Mouse (Mus musculus) c-Kit-positive CD71-positive TER-119-positive erythroid progenitor cells, embryonic 14.5 days (primary cell): ENCODE measurements around the gene Tenm4.

Experiments
- DNase-seq: peaks from one replicate; pipeline ENCODE4 v3.0.0-alpha.2; 2013; ENCODE audit warnings: low spot score

Tenm4 gene

DNA sequence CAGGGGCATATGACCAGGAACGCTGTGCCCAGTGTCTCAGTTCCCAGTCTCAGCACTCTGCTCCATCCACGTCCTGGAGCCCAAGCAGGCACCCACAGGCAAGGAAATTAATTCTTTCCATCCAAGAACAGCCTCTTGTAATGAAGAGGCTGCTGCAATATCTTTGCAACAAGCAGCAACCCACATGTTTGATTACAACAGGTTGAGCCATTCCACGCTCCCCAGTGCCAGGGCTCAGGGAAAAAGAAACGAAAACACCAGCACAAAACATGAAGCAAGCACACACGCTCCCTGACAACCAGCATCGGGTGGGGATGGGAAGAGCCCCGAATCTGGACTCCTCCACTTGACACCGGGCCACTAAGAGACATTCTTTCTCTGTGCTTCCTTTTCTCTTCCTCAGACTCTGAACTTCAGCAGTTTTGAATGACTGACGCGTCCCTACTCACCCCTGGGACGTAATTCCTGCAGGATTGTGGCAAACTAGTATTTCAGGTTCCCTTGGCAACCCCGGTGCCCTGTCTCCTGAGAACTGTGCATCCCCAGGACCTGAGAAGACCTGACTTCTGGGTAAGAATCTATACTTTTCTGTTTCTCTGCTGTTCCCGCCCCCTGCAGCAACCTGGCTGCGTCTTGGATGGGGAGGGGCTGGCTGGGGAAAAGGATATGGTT is at the start of gene Tenm4:
Gene Tenm4, plus strand, starts transcription at position 323 of the 672 bp plus-strand sequence.
- no peak for DNase-seq

DNA sequence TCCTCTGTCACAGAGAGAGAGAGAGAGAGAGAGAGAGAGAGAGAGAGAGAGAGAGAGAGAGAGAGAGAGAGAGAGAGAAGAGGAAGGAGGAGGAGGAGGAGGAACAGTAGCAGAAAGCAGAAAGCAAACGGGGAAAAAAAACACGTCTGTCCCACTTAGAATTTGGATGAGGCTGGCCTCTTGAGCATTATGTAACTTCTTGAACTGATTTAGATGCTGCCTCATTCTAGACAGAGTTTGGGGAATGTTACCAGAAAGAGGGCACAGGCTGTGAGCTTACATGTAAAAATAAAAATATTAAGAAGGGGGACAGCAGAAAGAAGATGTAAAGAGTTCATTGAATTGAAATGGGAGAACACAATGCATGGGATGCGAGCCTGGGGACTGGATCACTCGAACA is 40.3 kb upstream of the Tenm4 start:
- DNase-seq: no peak

DNA sequence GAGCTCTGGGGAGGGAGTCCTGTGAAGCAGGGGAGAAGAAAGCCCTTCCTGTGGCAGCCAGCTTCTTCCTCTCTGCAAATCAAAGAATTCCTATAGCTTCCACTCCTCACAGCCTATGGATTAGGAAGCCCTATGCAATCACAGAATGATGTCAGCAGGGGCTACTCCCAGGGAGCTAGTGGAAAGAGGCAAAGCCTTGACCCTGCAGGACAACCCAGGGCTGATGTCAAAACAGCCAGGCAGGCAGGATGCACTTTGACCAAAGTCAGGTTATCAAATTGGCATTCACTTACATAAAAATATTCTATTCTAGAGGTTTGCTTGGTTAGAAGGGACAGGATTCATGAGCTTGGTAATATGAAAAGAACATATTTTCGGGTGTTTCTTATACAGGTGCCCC is 39.9 kb upstream of the Tenm4 start:
- DNase-seq: no peak

DNA sequence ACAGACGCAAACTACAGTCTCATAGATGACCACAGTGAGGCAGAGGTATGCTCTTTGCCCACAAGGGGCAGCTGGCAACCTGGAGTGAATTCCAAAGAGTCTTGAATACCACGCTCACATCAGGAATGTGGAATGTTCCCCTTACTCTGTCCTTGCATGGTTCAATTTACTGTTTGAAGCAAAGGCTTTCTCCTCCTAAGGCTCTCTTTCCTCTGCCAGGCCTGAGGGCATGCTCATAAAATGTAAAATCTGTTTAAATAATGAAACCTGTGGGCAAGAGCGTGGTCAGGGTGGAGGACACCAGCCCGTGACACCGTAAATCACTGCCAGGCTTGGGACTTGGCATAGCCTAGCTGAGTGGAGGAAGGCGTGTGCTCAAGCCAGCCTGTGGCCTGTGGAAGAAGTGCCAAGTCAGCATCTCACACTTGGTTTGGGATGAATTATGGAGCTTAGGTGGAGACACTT is 34.5 kb upstream of the Tenm4 start:
- no peak for DNase-seq

DNA sequence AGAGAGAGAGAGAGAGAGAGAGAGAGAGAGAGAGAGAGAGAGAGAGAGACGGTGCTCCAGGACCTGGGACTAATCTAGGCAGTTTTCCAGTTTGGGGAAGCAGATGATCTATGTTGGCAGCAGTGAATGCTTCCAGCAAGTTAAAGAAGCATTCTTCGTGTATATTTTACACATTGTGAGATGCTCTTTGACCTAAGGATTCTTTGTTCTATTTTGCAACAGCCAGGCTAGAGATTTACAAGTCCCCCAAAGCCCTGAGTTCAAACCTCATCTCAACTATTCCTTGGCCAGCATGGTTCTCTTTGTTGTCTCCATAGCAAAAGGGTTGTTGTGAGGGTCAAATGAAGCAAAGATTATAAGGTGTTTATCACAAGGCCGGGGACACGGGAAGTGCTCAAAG is 29.2 kb upstream of the Tenm4 start:
- no peak for DNase-seq

DNA sequence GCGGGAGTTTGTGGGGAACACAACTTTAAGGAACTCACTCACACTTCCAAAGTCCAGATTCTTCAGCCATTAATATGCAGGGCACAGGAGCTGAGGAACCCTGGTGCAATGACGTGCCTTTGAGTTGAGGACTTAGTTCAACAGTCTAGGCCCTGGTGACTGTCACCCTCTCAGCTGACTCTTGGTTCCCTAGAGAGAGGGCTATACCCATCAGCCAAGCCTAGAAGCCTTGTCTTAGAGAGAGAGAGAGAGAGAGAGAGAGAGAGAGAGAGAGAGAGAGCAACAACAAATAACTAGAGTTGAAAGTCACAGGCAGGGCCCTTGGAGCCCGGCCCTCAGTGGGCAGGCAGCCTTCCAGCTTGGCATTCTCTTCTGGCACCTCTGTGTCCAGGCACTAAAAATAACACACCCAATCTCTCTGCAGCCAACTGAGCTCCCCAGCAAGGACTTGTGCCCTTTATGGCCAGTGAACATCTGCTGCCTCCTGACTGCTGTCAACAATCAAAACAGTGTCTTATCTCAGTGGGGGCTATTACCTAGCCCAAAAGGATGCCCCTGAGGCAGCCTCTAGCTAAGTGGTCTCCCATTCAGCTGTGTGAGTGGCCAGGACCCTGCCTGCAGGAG is 28.0 kb upstream of the Tenm4 start:
- DNase-seq: no peak

DNA sequence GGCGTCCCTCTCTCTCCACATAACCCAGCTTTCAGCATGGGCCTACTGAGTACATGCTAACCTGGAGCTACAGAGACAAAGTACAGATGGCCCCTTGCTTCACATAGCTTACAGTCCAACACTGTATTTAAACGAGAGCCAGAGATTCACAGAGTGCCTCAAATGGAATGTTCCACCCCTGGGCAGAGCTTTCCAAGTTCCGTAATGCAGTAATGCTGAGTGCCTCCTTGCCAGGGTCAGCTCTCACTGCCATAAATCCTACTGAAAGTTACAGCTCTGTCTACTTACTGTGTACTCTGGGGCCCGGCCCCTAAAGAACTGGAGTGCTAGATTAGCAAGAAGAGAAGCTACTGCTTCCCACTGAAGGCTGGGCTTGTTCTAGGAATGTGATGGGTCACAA is 23.6 kb upstream of the Tenm4 start:
- DNase-seq: no peak

DNA sequence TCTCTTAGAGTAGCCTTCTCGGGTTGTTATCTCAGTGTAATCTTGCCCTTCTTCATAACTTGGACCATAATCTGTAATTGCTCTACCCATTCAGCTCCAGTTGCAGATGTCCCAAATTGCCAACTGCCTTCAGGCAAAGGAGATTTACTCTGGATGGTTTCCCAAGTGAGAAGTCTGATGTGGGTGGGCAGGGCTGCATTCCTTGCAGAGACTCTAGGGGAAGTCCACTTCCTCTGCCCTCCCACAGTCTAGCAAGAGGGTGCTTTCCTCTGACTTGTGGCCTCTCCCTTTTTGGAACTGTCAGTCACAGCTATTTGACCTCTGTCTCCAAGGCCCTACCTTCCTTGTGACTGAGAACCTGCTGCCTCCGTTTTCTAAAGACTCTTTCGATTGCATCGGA is 22.9 kb upstream of the Tenm4 start:
- DNase-seq: no peak

DNA sequence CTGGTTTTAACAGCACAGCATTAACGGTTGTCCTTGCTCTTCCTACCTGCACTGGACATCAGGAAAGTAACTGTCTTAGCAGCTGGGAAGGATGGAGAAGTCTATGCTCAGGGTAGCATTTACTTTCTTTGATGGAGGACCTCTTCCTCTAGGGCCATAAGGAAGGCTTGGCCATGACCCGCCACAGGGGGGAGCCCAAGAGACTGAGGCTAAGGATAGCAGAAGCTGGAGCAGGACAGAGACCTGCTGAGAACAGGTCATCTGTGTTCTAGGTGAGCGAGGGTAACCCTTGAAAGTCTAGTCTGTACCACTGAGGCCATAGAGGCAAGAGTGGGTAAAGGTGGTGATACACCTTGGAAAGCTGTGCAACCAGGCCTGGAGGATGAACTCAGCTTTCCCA is 19.8 kb upstream of the Tenm4 start:
- peak; percentile 3 for DNase-seq

DNA sequence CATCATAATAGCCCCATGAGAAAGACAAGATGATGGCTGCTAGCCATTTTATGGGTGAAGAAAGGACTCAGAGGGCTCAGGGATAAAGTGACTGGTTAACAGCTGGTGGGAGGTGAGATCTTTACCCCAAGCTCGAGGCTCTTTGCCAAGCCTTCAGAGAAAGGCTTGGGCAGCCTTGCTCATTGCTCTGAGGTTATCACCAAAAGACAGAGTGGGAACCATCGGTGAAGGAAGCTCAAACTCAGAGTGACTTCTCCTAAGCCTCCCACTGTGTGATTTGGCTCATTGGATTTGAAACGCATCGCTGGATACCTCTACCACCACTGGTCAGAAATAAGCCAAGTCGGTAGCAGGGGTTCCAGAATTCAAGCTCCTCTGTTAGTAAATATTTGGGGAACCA is 19.1 kb upstream of the Tenm4 start:
- no peak for DNase-seq

DNA sequence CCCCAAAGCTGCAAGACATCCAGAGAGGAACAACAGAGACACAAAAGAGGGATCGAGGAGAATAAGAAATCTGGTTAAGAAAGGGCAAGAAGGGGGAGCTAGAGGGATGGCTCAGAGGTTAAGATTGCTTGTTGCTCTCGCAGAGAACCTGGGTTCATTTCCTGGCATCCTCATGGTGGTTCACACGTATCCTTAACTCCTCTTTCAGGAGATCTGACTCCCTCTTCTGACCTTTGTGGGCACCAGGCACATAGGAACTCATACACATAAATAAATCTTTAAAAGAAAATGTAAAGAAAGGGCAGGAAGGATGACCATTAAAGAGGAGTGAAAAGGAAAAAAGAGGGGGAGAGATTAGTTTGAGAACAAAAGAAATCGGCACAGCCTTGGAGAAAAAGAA is 18.6 kb upstream of the Tenm4 start:
- no peak for DNase-seq

DNA sequence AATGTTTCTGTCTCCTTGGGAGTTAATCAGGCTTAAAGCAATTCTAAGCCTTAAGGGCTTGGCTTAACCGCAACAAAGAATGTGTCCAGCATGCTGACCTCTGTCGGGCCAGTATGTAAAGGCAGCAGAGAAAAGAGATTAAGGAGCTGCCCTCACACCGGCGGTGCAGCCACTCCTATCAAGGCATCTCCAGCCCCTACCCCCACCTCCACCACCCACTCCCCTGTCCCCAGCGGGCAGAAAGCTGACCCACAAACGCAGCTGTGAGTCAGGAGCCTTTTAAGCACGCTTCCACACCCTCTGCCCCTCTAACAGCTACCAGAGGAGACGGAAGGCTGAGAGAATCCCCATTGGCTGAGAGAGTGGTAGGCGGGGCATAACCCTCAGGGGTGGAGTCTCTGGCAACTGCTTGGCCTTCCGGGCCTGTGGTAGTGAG is 18.1 kb upstream of the Tenm4 start:
- no peak for DNase-seq

DNA sequence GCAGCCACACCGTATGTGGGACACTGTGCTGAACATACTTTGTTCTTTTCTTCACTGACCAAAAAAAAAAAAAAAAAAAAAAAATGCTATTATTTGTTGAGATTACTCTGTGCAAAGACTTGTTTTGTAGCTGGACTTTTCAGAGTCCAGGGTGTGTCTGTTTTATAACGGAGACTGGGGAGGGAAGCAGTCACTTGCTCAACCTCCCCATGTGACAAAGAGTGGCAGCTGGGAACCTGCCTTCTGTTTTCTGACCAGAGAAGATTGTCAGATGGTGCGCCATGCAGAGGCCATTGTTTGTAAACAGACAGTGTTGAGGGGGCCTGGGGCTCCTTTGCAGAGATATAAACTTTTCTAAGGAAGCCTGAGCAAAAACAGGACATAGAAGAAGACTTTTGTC is 17.0 kb upstream of the Tenm4 start:
- DNase-seq: no peak

DNA sequence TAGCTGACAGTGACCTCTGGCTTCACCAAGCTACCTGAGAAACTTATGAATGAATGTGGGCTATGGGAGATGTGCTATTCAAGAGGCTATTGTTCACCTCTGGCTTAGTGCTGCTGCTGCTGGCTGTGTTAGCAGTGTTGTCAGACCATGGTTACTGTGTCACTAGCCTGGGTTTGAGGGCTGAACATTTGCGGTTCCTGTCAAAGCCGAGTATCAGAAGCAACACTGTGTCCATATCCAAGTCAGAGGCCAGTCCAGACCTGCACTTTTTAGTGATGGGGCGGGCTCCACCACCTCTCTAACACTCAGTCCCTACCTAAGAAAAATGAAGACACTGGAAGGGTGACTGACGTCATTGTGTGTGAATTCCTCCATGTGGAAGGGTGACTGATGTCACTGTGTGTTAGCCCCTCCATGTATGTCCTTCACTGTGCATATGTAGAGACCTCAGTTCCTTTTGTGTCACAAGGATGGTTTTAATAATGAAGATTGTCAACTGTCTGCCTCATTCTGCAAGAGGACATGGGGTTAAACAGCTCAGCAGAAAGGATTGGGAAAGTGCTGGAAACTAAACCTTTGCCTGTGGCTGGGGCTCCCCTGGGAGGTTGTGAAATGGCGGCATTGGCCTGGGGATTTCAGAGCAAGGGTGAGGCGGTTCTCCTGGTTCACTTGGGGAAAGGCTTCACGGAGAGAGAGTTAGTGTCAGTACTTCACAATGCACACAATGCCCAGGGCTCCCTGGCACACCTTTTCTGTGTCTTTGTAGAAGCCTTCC is 14.4 kb upstream of the Tenm4 start:
- DNase-seq: no peak

DNA sequence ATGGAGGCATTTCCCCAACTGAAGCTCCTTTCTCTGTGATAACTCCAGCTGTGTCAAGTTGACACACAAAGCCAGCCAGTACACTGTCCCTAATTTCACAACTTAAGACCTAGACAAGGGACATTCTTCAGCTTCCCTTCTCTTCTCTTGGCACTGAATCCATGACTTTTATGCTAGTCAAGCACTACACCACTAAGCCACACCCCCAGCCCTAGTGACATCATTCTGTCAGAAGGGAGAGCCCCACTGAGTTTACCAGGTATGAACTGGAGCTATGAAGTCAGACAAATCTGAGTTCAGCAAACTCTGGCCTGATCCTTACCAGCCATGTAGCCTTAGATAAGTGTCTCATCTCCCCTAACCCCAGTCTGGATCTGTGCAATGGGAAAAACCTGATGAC is 6.9 kb upstream of the Tenm4 start:
- no peak for DNase-seq

DNA sequence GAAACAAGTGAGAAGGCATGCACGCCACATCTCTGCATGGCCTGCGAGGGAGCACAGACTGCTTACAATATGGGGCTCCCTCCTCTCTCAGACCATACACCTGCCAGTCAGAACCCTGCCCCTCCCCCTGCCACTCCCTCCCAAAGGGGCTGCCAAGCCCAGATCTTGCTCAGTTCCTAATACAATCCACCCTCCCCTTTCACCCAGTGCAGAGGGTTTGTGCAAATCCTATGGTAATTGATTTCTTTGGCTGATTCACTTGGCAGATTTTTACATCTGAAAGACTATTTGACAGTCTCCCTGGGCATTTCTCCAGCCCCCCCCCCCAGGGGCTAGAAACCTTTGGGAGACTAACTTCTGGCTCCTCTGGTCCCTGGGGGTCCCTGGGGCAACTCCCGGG is 2.1 kb upstream of the Tenm4 start:
- DNase-seq: no peak

DNA sequence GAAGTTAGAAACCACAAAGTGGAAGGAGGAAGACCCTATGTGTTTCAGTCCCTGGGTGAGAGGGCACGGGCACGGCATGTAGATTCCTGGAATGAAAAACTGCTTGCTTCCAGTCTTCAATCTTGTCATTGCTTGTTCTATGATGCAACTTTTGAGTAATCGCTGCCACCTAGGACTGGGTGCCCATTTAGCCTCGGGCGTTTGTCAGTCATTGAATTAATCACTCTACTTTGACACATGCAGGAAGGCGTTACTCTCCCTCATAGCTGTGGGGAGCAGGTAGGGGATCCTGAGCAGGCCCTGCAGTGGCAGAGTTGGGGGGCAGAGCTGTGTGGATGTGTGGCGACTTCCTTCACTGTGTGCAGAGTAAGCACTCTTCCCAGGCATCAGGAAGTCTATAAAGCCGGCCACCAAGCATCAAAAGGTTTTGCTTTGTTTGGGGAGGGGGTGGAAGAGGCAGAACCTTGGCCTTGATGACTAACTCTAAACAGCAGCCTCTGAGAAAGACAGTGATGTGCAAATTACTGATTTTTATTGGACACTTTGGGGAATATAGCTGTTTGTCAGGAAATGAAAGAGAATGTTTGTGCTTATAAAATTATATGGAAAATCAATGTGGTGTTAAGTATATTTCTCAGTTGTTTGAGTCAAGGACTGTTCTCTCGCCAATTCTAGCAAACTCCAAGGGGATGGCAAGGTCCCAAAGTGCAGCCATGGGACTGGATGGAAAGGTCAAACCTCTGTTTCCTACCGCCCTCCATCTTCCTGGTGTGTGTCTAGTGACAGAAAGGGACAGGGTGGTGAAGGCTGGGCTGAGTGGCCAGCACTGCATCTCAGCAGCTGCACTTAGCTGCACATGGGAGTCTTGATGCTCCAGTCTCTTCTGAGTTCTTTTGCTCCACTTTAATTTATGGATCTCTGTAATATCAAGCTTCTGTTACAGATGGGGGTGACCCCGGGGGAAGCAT is 834 bp downstream of the Tenm4 start:
- DNase-seq: no peak

DNA sequence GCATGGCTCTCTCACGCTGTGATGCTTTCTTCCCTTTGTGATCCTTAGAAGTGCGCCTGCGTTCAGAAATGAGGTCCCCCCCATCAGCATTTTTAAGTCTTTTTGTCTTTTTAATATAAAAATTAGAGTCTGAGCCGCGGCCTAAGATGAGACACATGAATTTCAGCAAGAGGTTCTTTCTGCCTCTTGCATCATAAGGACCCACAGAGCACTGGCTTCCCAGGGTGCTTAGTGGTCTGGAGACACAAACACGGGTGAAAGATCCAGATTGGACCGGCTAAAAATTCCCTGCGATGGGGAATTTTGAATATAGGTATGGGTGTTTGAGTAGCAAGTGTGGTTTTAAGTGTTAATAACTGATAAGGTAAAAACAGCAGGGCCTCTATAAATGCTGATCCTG is 5.7 kb downstream of the Tenm4 start:
- DNase-seq: no peak

DNA sequence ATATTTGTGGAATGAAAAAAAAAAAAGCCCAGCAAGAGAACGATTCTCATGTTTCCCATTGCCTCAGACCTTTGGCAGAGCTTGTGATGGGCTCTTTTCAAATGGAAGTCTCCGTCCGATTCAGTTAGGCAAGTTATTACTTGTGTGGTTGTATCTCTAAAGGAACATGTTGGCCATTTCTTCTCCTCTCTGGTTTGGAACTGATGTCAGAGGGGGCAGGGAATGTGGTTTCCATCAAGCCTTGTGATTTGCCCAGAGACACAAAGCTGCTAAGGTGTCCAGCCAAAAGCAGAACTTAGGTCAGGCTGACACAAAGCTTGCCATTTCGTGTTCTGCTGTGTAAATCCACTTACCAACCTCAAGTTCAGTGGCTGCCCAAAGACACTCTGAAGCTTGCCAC is 10.7 kb downstream of the Tenm4 start:
- DNase-seq: no peak

DNA sequence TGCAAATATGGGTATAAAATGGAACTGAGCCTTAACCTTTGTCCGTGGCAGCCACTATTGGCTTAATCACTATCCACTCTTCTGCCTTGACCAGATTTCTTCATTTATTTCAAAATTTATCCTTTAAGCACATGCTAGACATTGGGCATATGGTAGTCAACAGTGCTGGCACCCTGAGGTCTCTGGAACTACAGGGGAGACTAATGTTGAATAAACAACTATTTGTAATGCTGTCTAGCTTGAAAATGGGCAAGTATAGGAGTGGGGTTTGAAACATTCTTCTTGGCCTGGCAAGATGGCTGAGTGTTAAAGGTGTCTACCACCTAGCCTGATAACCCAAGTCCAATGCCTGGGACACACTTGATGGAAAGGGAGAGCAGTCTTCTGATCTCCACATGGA is 12.1 kb downstream of the Tenm4 start:
- no peak for DNase-seq

DNA sequence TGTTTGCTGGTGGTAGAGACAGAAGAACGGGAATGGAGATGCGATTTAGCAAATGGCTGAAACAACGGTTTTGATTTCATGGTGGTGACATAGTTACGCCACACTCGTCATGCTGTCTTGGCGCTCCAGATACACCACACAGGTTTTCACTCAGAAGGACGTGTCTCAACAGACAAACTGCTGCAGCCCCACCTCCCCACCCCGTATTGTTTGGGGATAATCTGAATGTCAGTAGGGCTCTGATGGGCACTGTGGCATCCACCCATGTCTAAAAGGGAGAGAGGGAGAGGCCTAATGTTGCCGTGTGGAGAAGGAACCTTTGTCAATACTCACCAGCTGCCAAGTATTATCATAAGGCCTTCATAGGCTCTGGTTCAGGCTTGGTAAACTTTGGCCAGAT is 14.4 kb downstream of the Tenm4 start:
- DNase-seq: no peak
